Mouse (Mus musculus) olfactory bulb, adult 2 months (tissue): ENCODE results near the gene Rsc1a1. TPM values are rescaled to one million over a fixed set of nuclear protein-coding genes. Genes with fewer than 3 reads are reported as not detected.
A peak's percentile ranks its signal among the peaks of the same experiment; 100 is the strongest.

Experiments used
- H3K27ac ChIP-seq: fragments of 200-500 bp; 2 replicates; pipeline ENCODE4 v1.5.1; 2012; ENCODE audit warnings: low read depth, low read length; ENCODE audit not compliant: insufficient read depth
- H3K4me1 ChIP-seq: fragments of 200-500 bp; 2 replicates; pipeline ENCODE4 v1.6.1; 2012; ENCODE audit warnings: low read length; ENCODE audit not compliant: control insufficient read depth, insufficient read depth
- H3K4me3 ChIP-seq: fragments of 200-500 bp; 2 replicates; pipeline ENCODE4 v1.5.1; 2012; ENCODE audit warnings: mild to moderate bottlenecking, low read depth, low read length, moderate library complexity; ENCODE audit not compliant: insufficient read depth
- CTCF ChIP-seq: fragments of 200-500 bp; IDR thresholded peaks from 2 replicates; pipeline ENCODE4 v1.5.1; 2012; ENCODE audit warnings: low read depth, mild to moderate bottlenecking, low read length, moderate library complexity; ENCODE audit not compliant: insufficient read depth
- POLR2A ChIP-seq: fragments of 200-500 bp; IDR thresholded peaks from 2 replicates; pipeline ENCODE4 v1.6.1; 2012; ENCODE audit warnings: mild to moderate bottlenecking, low read depth, low read length, moderate library complexity; ENCODE audit not compliant: insufficient read depth
- WGBS: fragments of 180-500 bp; shearing (Covaris S2); methylation state at CpG from one replicate; pipeline ENCODE4 v1.1.7; 2018; 5-methylcytosine and 5-hydroxymethylcytosine counted together
- polyA plus RNA-seq: library from polyadenylated mRNA; stranded (reverse); fragments of >200 nt; gene quantifications from 2 replicates; pipeline ENCODE4 v1.2.4, GENCODE M21; 2012; ENCODE audit warnings: low replicate concordance; ENCODE audit not compliant: missing spikeins, insufficient read depth, insufficient read length

Gene Rsc1a1
- polyA plus RNA-seq, 1 experiment = not detected

DNA sequence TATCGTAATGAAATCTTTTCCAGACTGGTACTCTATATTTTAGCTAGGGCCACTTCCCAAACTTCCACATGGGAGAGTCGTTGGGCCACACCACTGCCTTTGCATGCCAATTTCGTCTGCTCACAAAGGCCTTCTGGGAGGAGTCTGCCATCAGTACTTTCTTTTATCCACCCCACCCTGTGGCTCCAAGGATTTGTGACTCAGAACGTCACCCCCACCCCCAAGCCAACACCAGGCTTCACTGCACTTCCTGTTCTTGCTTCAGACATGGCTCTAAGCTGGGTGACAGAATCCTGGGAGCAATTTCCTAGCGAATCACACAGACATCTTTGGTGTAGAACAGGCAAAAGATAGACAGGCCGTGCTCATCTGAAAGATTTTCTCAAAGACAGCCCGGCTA lies 3.6 kb downstream of the Rsc1a1 start:
- Histone ChIP-seq H3K27ac (no peak overlapping the region), H3K4me1 (peaks cover 8% of the 10 kb centered on the region), H3K4me3 (no peak overlapping the region)
- 45% methylated on average over 7 of the region's 7 CpGs for WGBS
- TF ChIP-seq POLR2A (no peak), CTCF (no peak)

DNA sequence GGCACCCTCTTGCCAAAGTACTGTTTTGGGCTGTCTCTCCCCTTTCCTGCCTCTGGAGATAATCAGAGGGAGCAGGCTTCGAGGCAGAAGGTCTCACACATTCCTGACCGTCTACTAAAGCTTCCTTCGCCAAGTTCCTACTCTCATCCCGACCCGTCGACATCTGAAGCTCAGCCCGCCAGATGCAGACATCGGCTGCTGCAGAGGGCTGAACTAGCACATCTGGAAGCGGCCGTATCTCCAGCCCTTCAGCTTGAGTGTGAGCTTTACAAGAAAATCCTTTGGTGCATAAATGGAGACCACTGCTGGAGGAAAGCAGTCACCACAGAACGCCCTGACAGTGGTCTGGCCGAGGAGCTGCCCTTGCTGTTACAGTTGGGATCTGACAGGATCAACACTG lies 4.5 kb downstream of the Rsc1a1 start:
- no peak overlapping the region for H3K27ac ChIP-seq
- 78% methylated on average over 12 of the region's 12 CpGs for WGBS
- TF ChIP-seq CTCF = no peak
- H3K4me1 ChIP-seq = peaks cover 8% of the 10 kb centered on the region
- H3K4me3 ChIP-seq = no peak overlapping the region

DNA sequence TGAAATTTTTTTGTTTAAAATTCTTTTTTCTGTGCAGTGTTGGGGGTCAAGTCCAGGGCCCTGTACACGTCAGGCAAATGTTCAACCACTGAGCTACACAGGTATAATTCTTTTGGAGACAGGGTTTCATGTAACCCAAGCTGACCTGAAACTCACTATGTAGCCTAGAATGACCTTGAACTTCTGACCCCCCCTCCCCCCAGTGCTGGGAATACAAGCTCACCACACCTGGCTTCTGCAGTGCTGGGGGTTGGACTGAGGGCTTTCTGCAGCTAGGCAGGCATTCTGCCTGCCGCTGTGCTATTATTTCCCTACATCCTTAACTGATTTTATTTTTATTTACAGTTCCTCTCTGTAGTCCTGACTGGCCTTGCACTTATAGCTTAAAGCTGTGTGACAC lies 6.4 kb downstream of the Rsc1a1 start:
- H3K4me3 ChIP-seq = no peak overlapping the region
- TF ChIP-seq POLR2A (no peak), CTCF (no peak)
- WGBS = 79% methylated on average over 2 of the region's 2 CpGs
- peaks cover 8% of the 10 kb centered on the region for H3K4me1 ChIP-seq
- H3K27ac ChIP-seq = no peak overlapping the region

DNA sequence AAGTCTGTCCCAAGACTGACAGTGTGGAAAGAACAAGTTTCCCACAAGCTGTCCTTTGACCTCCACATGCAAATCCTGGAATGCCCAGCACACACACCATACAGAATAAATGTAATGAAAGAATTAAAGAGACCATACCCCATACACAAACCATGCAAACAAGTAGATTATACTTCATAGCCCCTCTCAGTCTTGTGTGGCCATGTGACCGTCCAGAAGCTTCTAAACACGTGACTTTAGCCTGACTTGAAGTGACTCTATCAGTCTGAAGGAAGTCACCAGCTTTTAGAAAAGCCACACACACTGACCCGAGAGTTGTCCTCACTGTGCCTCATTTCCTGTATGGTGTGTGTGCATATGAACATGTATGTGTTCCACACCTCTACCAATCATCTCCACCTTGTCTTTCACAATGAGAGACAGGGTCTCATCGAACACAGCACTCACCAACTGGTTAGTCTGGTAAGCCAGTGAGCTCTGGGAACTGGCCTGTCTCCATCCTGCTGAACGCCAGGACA lies 8.9 kb downstream of the Rsc1a1 start:
- 89% methylated on average over 5 of the region's 5 CpGs for WGBS
- H3K4me3 ChIP-seq = no peak overlapping the region
- no peak for TF ChIP-seq CTCF
- TF ChIP-seq POLR2A = no peak
- H3K4me1 ChIP-seq = no peaks in the 10 kb centered on the region
- no peak overlapping the region for H3K27ac ChIP-seq

DNA sequence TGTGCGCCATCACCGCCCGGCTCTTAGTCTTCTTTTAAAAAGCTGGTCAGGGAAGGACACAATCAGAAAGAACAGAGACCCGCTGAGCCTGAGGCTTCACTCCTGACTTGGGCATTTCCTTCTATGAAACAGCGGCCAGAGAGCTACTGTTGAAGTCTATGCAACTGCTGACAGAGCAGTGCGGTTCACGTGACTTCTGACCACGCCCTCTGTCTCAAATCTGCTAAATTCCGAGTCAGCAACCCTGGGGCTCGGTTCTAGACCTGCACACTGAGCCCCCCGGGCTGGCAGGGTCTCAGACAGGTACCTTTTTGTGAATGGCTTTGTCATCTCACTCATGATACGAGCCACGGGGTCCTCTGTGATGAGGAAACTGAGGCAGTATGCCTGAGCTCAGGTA lies 13.1 kb downstream of the Rsc1a1 start:
- WGBS = 83% methylated on average over 13 of the region's 13 CpGs

DNA sequence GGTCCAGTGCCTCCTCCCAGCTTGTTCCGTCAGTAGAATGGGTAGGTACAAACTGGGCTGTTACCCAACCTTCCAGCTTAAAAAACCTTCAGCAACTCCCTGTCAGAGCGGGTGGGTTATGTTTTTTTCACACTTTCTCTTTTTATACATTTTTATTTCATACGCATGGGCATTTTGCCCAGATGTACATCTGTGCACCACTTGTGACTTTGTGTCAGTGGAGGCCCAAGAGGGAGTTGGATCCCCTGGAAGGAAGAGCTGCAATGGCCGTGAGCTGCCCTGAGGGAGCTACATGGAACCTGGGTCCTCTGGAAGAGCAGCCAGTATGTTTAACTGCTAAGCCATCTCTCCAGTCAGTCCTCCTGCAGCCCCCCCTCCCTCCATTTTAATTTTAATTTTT lies 14.0 kb downstream of the Rsc1a1 start:
- WGBS = 91% methylated on average over 4 of the region's 4 CpGs
- Histone ChIP-seq H3K4me3 (no peak overlapping the region), H3K27ac (no peak overlapping the region), H3K4me1 (no peaks in the 10 kb centered on the region)
- TF ChIP-seq POLR2A (no peak), CTCF (no peak)

More for the DNA sequence above, 13.1 kb downstream of the Rsc1a1 start:
- no peak overlapping the region for H3K4me3 ChIP-seq
- H3K4me1 ChIP-seq = no peaks in the 10 kb centered on the region
- TF ChIP-seq POLR2A (no peak), CTCF (no peak)
- H3K27ac ChIP-seq = no peak overlapping the region

DNA sequence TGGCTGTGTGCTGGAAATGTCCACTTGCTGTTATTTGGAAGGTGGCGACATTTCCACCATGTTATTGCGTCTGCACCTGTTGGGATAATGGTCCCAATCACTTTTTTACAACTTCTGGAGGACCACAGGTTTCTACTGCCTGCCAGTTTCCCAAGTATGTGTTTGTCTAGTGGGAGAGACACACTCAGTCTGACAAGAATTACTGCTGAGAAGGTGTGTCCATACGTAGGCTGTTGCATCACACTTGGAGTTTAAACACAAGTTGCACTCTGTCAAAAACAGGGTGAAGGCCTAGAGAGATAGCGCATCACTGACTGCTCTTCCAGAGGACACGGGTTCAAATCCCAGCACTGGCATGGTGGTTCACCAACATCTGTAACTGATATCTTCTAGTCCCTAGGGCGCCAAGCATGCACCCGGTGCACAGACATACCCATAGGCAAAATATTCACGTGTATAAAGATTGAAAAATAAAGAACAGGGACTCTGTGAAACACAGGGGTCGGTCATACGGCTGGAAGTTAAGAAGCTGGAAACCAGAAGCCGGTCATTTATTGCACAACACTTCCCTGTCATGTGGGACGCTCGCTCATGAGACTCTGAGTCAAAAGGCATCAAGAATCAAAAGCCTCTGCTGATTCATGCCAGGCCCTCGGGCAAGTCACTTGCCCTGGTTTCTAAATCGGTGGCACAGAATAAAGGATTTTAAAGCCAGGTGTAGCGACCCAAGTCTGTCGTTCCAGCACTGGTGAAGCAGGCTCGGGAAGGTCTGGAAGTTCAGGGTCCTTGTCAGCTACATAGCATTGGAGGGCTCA lies 15.3 kb downstream of the Rsc1a1 start:
- TF ChIP-seq CTCF (no peak), POLR2A (no peak)
- no peaks in the 10 kb centered on the region; the same call in 1 of the 2 replicates for H3K4me1 ChIP-seq
- 87% methylated on average over 18 of the region's 18 CpGs for WGBS
- no peak overlapping the region for H3K4me3 ChIP-seq
- no peak overlapping the region for H3K27ac ChIP-seq

DNA sequence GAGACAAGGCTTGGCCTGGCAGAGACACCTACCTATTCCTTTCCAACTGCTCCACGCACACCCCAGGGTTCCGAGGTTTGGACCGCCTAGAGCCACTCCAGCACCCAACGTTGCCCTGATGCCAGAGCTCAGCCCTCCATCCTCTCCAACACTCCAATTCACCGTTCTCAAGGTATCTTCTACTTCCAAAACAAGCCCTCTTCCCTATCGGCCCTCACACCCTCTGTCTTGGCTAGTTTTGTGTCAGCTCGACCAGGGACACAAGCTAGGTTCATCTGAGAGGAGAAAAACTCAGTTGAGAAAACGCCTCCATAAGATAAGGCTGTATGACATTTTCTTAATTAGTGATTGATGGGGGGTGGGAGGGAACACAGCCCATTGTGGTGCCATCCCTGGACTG lies 20.6 kb downstream of the Rsc1a1 start, which contains the start of gene Plekhm2:
Gene Plekhm2, minus strand, starts transcription at position 101 of the 400 bp plus-strand sequence.
- Histone ChIP-seq H3K4me3 (peak within 1 kb of the TSS; percentile 82), H3K27ac (peak within 1 kb of the TSS; percentile 67), H3K4me1 (peaks cover 20% of the 10 kb centered on the region)
- WGBS = 60% methylated on average over 8 of the region's 8 CpGs
- TF ChIP-seq CTCF (no peak), POLR2A (no peak)

DNA sequence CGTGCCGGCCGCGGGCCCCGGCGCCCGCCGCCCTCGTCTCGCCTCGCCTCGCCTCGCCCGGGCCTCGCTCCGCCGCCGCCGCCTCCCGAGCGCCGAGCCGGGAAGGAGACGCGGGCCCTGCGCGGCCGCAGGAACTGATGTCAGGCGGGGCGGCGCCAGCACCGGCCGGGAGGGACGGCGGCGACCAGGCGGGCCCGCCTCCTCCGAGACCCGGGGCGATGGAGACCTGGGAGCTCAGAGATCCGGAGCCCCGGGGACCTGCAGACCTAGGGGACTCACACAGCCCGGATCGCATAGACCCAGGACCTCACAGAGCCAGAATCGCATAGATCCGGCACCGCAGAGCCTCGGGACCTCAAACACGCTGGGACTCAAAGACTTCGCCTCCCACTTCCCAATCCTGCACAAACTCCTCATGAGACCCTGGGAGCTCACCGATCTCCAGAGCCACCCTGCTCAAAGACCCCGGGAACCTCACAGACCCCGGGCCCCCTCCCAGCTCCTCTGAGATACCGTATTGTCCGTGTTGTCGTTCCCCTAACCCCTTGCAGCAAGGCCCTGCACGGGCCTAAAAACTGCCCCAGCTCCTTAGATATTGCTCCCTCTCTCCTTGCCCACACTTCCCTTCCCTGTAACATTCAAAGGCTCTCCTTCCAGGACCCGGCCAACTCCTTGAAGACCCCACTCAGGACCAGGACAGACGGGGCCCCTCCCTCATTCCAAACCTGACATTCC lies 21.2 kb downstream of the Rsc1a1 start:
- 2% methylated on average over 60 of the region's 60 CpGs for WGBS
- TF ChIP-seq POLR2A (peak; percentile 50), CTCF (no peak)
- H3K27ac ChIP-seq = peak overlapping the region; percentile 67
- peaks cover 22% of the 10 kb centered on the region for H3K4me1 ChIP-seq
- H3K4me3 ChIP-seq = peak overlapping the region; percentile 82
